Mouse (Mus musculus) CD8-positive naive resting alpha-beta T cell, adult 2 months (primary cell): ENCODE measurements around the gene Mkln1.
A peak's percentile ranks its signal among the peaks of the same experiment; 100 is the strongest.
"Not testable (repeated sequence)": the region's sequence is repeated elsewhere in the genome, so short reads cannot be mapped to it uniquely, and the experiment has no call there.

Experiments
- DNase-seq, 2 experiments: peaks; one replicate each; pipeline ENCODE4 v3.0.0; 2022; ENCODE audit warnings: low read depth in 2 of 2, low spot score in 2 of 2

The Mkln1 gene

GRCm38 (mm10) chr6:31544318-31544717, 145.8 kb downstream of the Mkln1 start:
- no peak for DNase-seq

GRCm38 (mm10) chr6:31549361-31550051, 151.0 kb downstream of the Mkln1 start:
- DNase-seq = no peak

GRCm38 (mm10) chr6:31550876-31551532, 152.5 kb downstream of the Mkln1 start:
- no peak for DNase-seq

GRCm38 (mm10) chr6:31556460-31557100, 158.0 kb downstream of the Mkln1 start:
- DNase-seq = no peak

GRCm38 (mm10) chr6:31560138-31560959, 161.8 kb downstream of the Mkln1 start:
- no peak for DNase-seq

GRCm38 (mm10) chr6:31561948-31562347, 163.4 kb downstream of the Mkln1 start:
- not testable (repeated sequence) for DNase-seq

- DNase-seq = no peak
Measured at GRCm38 (mm10) chr6:31562371-31563080, 164.0 kb downstream of the Mkln1 start.

- DNase-seq = peak; percentile 10 to 23
Measured at GRCm38 (mm10) chr6:31563235-31564181, 165.0 kb downstream of the Mkln1 start, which contains the start of gene Podxl. Podxl (minus strand) TSS chr6:31563981.

GRCm38 (mm10) chr6:31564182-31564531, 165.6 kb downstream of the Mkln1 start:
- DNase-seq = no peak

GRCm38 (mm10) chr6:31564901-31565391, 166.4 kb downstream of the Mkln1 start:
- DNase-seq = no peak
